9 mouse cellular contexts compared by ENCODE assay signal in the genomic region with DNA sequence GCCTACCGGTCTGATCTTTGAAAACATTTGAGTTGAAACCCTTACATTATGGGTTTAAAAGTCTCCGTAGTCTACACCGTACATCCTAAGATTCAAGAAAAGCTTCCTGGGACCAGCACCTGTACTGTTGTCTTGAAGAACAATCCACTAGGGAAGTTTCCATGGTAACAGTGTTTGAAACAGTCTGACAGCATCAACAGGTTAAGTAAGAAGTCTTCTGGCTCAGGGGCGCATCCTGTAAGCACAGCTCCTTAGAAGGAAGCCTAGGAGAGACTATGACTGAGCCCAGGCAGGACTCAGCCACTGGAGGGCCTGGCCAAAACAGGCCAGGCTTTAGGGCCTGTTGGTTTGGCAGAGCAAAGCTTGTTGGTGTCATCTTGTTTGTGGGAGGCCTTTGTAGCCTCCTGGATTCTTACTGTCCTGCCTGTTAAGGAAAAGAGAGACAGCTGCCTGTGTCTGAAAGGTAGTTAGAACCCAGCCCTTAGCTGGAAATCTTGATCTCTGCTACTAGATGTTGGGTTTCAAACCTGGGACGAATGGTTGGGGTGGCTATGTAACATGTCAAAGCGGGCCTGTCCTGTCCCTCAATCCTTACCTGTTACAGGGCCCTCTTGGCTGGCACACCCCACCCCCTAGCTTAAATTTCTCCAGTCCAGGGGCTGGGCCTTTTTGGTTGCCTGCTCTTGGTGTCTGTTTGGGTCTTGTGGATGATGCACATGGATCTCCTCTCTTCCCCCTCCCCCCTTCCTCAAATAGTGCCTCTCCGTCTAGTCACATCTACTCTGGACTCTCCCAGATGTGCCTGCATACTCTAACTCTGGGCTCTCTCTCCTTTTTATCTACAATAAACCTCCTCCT.
A peak's percentile ranks its signal among the peaks of the same experiment; 100 is the strongest.
DNase-seq lines count a peak whose midpoint lies in the region; ATAC-seq lines count a peak whose summit lies in the region.
"Had no signal": no experiment of that assay in that cellular context is flagged by ENCODE, and none has a peak within 500 bp of the region (broad histone marks: within the 10 kb centered on the region; RNA-seq: fewer than 3 reads in every experiment).

No protein-coding gene starts in this region.

- peak overlapping the region; percentile 57 for H3K27ac ChIP-seq in heart, embryonic 11.5 days (ENCODE audit: low read depth, low read length)
- peak overlapping the region; percentile 90; the same call in 1 of the 2 replicates for H3K27ac ChIP-seq in lung, embryonic 15.5 days
- peak overlapping the region; percentile 65 for H3K27ac ChIP-seq in heart, embryonic 16.5 days (ENCODE audit: low read length)

- no peak for DNase-seq in heart, adult 18-20 months
- DNase-seq in lung, postnatal 25 days (ENCODE audit: low spot score), result no peak
- no peak for DNase-seq in testis, postnatal 14 days (ENCODE audit: low spot score)
- no peak for DNase-seq in right cerebral cortex, postnatal 25 days

- H3K4me3 ChIP-seq in heart, embryonic 11.5 days (ENCODE audit: low read depth, low read length), result no peak overlapping the region
- H3K4me3 ChIP-seq in lung, embryonic 15.5 days, result no peak overlapping the region
- H3K4me3 ChIP-seq in heart, embryonic 16.5 days (ENCODE audit: low read length), result no peak overlapping the region
- H3K4me3 ChIP-seq: erythroblast, embryonic 14.5 days; limb, embryonic 13.5 days had no signal

- H3K4me1 ChIP-seq in heart, embryonic 11.5 days (ENCODE audit: control insufficient read depth, insufficient read depth, low read length), result peaks cover 26% of the 10 kb centered on the region
- peaks cover 41% of the 10 kb centered on the region for H3K4me1 ChIP-seq in lung, embryonic 15.5 days
- H3K4me1 ChIP-seq in heart, embryonic 16.5 days (ENCODE audit: control insufficient read depth, insufficient read depth, low read length), result peaks cover 35% of the 10 kb centered on the region

- 84% methylated on average over 7 of the region's 7 CpGs for WGBS in heart, embryonic 11.5 days (ENCODE audit: insufficient replicate concordance)
- 90% methylated on average over 7 of the region's 7 CpGs for WGBS in lung, embryonic 15.5 days
- WGBS in heart, embryonic 16.5 days, result 85% methylated on average over 7 of the region's 7 CpGs

- ATAC-seq in heart, embryonic 11.5 days (replicated peaks; ENCODE audit: insufficient number of reproducible peaks, low FRiP score, low TSS enrichment), result no peak
- ATAC-seq in lung, embryonic 15.5 days (ENCODE audit: borderline replicate concordance, extremely low read depth, low FRiP score, low TSS enrichment), result no peak
- no peak for ATAC-seq in heart, embryonic 16.5 days (replicated peaks; ENCODE audit: extremely low read depth, insufficient read depth, low FRiP score)

- H3K36me3 ChIP-seq in heart, embryonic 11.5 days (ENCODE audit: control insufficient read depth, insufficient read depth, low read length), result no peaks in the 10 kb centered on the region
- no peaks in the 10 kb centered on the region for H3K36me3 ChIP-seq in lung, embryonic 15.5 days
- H3K36me3 ChIP-seq in heart, embryonic 16.5 days (ENCODE audit: control insufficient read depth, insufficient read depth), result no peaks in the 10 kb centered on the region
- H3K36me3 ChIP-seq: limb, embryonic 13.5 days had no signal

- H3K4me2 ChIP-seq in heart, embryonic 11.5 days, result no peak overlapping the region
- no peak overlapping the region for H3K4me2 ChIP-seq in lung, embryonic 15.5 days
- no peak overlapping the region for H3K4me2 ChIP-seq in heart, embryonic 16.5 days (ENCODE audit: low read depth, low read length)

- no peak overlapping the region for H3K9ac ChIP-seq in heart, embryonic 11.5 days (ENCODE audit: low read depth, low read length)
- H3K9ac ChIP-seq in lung, embryonic 15.5 days, result no peak overlapping the region
- no peak overlapping the region for H3K9ac ChIP-seq in heart, embryonic 16.5 days (ENCODE audit: low read length)

- no peaks in the 10 kb centered on the region for H3K27me3 ChIP-seq in heart, embryonic 11.5 days (ENCODE audit: control insufficient read depth, insufficient read depth, low read length)
- H3K27me3 ChIP-seq in lung, embryonic 15.5 days, result no peaks in the 10 kb centered on the region
- H3K27me3 ChIP-seq in heart, embryonic 16.5 days (ENCODE audit: control insufficient read depth, insufficient read depth, low read length), result no peaks in the 10 kb centered on the region
- H3K27me3 ChIP-seq: limb, embryonic 13.5 days had no signal

- no peaks in the 10 kb centered on the region for H3K9me3 ChIP-seq in heart, embryonic 11.5 days (replicated peaks; ENCODE audit: control insufficient read depth, low read length)
- H3K9me3 ChIP-seq in lung, embryonic 15.5 days, result no peaks in the 10 kb centered on the region
- H3K9me3 ChIP-seq in heart, embryonic 16.5 days (replicated peaks; ENCODE audit: control insufficient read depth, low read length), result no peaks in the 10 kb centered on the region
- H3K9me3 ChIP-seq: limb, embryonic 13.5 days had no signal
